Mouse (Mus musculus) adrenal gland (tissue): ENCODE results near the gene Mex3a.

Source experiments
- intact Hi-C: fragments of 180-260 bp; cut with DNase I; formaldehyde crosslinking; loops from one replicate; pipeline ENCODE4 v1.15.1; 2025

Gene Mex3a

GRCm38 (mm10) chr3:88503881-88504746 lies 28.1 kb upstream of the Mex3a start:
- intact Hi-C loops = no loop called here

GRCm38 (mm10) chr3:88505081-88505480 lies 27.1 kb upstream of the Mex3a start:
- intact Hi-C loops = no loop called here

GRCm38 (mm10) chr3:88505765-88506164 lies 26.4 kb upstream of the Mex3a start:
- intact Hi-C loops = no loop called here

- intact Hi-C loops = no loop called here
Observed at GRCm38 (mm10) chr3:88509250-88509649, 22.9 kb upstream of the Mex3a start.

GRCm38 (mm10) chr3:88509692-88510420 lies 22.3 kb upstream of the Mex3a start, which contains the start of gene Lmna:
Gene Lmna, minus strand, starts transcription at chr3:88509956.
- intact Hi-C loops = no loop called here

- intact Hi-C loops = no loop called here
Observed at GRCm38 (mm10) chr3:88510421-88511289, 21.5 kb upstream of the Mex3a start.

GRCm38 (mm10) chr3:88511559-88511958 lies 20.6 kb upstream of the Mex3a start:
- intact Hi-C loops = no loop called here

GRCm38 (mm10) chr3:88512141-88512895 lies 19.9 kb upstream of the Mex3a start:
- intact Hi-C loops = no loop called here

GRCm38 (mm10) chr3:88512896-88513545 lies 19.2 kb upstream of the Mex3a start:
- intact Hi-C loops = no loop called here

- intact Hi-C loops = no loop called here
Observed at GRCm38 (mm10) chr3:88513546-88514115, 18.6 kb upstream of the Mex3a start.

GRCm38 (mm10) chr3:88514231-88515094 lies 17.7 kb upstream of the Mex3a start:
- intact Hi-C loops = no loop called here

GRCm38 (mm10) chr3:88515095-88515386 lies 17.2 kb upstream of the Mex3a start:
- intact Hi-C loops = no loop called here

- intact Hi-C loops = no loop called here
Observed at GRCm38 (mm10) chr3:88516407-88516806, 15.8 kb upstream of the Mex3a start.

- intact Hi-C loops = no loop called here
Observed at GRCm38 (mm10) chr3:88518411-88518810, 13.8 kb upstream of the Mex3a start.

- intact Hi-C loops = loop anchor here (2.0 kb wide), 1 partner anchor 31 kb away; no protein-coding TSS in a partner anchor
Observed at GRCm38 (mm10) chr3:88520078-88520477, 12.1 kb upstream of the Mex3a start.

GRCm38 (mm10) chr3:88521156-88521555 lies 11.0 kb upstream of the Mex3a start:
- intact Hi-C loops = loop anchor here (2.0 kb wide), 1 partner anchor 32 kb away; no protein-coding TSS in a partner anchor

GRCm38 (mm10) chr3:88521803-88522331 lies 10.3 kb upstream of the Mex3a start:
- intact Hi-C loops = loop anchor here (1.0 to 2.0 kb wide), 2 partner anchors 33 to 39 kb away; no protein-coding TSS in a partner anchor

GRCm38 (mm10) chr3:88523027-88523426 lies 9.2 kb upstream of the Mex3a start:
- intact Hi-C loops = no loop called here
